Mouse (Mus musculus) 3134 (cell line): Measurements from ENCODE around the gene Zfp706.

Experiments used
- DNase-seq: peaks from one replicate; pipeline ENCODE4 v3.0.0-alpha.2; 2011; ENCODE audit warnings: low spot score; ENCODE audit not compliant: insufficient read length; ENCODE audit errors: extremely low read depth

Zfp706 gene

GRCm38 (mm10) chr15:36979488-36980201 lies 27.9 kb downstream of the Zfp706 start:
- DNase-seq: no peak

- DNase-seq: no peak
These were observed 28.4 kb downstream of the Zfp706 start for GRCm38 (mm10) chr15:36979159-36979487.

GRCm38 (mm10) chr15:36977823-36978222 lies 29.8 kb downstream of the Zfp706 start:
- no peak for DNase-seq

- DNase-seq: no peak
These were observed 31.9 kb downstream of the Zfp706 start for GRCm38 (mm10) chr15:36975690-36976089.

- no peak for DNase-seq
These were observed 32.3 kb downstream of the Zfp706 start for GRCm38 (mm10) chr15:36975256-36975620.

- no peak for DNase-seq
These were observed 32.8 kb downstream of the Zfp706 start for GRCm38 (mm10) chr15:36974614-36975255.

- DNase-seq: no peak
These were observed 33.9 kb downstream of the Zfp706 start for GRCm38 (mm10) chr15:36973714-36974113.

GRCm38 (mm10) chr15:36973290-36973689 lies 34.3 kb downstream of the Zfp706 start:
- DNase-seq: no peak

GRCm38 (mm10) chr15:36969794-36970193 lies 37.8 kb downstream of the Zfp706 start:
- DNase-seq: no peak

GRCm38 (mm10) chr15:36968295-36968694 lies 39.3 kb downstream of the Zfp706 start:
- no peak for DNase-seq

GRCm38 (mm10) chr15:36967381-36968211 lies 40.0 kb downstream of the Zfp706 start:
- peak; percentile 28 for DNase-seq

GRCm38 (mm10) chr15:36966940-36967339 lies 40.6 kb downstream of the Zfp706 start:
- DNase-seq: no peak

GRCm38 (mm10) chr15:36966466-36966865 lies 41.1 kb downstream of the Zfp706 start:
- peak; percentile 19 for DNase-seq

GRCm38 (mm10) chr15:36965743-36966142 lies 41.8 kb downstream of the Zfp706 start:
- no peak for DNase-seq

GRCm38 (mm10) chr15:36962931-36963330 lies 44.6 kb downstream of the Zfp706 start:
- no peak for DNase-seq

GRCm38 (mm10) chr15:36960876-36961237 lies 46.7 kb downstream of the Zfp706 start:
- no peak for DNase-seq

GRCm38 (mm10) chr15:36960010-36960875 lies 47.3 kb downstream of the Zfp706 start:
- peak; percentile 60 for DNase-seq

- DNase-seq: no peak
These were observed 51.4 kb downstream of the Zfp706 start for GRCm38 (mm10) chr15:36956221-36956620.

- no peak for DNase-seq
These were observed 57.3 kb downstream of the Zfp706 start for GRCm38 (mm10) chr15:36950258-36950657.

GRCm38 (mm10) chr15:36948866-36949546 lies 58.6 kb downstream of the Zfp706 start:
- DNase-seq: no peak
